Mouse (Mus musculus) inflammation-experienced regulatory T-cells, adult 16 weeks (primary cell): ENCODE results near the gene Suds3. TPM values are rescaled to one million over a fixed set of nuclear protein-coding genes. Genes with fewer than 3 reads are reported as not detected.

Experiments
- polyA plus RNA-seq: library from polyadenylated mRNA; unstranded; fragments of 100-300 nt; shearing (Covaris generic); gene quantifications from one replicate; pipeline ENCODE4 v1.2.1, GENCODE M21; 2017

The Suds3 gene
- polyA plus RNA-seq: 4.9 TPM

DNA sequence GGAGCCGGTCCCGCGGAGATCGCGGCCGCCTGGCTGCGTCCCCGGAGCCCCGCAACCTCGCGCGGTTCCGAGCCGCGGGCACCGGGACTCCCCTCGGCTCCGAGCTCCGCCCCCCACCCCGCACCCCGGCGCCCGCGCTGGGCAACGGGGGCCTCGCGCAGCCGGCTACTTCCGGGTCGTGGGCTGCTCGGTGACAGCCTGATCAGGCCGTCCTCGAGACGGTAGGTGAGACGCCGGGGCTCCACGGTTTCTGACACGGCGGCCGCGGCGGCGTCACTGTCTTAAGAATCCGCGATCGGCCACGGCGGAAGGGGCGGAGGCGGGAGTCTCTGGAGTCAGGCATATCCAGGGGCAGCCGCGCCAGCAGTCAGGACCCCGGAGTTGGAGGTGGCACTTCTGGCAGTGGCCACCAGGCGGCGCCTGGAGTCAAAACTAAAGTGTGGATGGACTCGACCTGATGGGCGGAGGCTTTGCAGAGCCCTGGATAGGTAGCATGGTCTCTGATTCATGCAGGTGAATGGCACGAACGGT is at the start of gene Suds3:
Gene Suds3, minus strand, starts transcription at position 278 of the 531 bp plus-strand sequence.

GRCm38 (mm10) chr5:117119777-117120488 is 4.0 kb upstream of the Suds3 start, which contains the start of gene Taok3:
TSS of gene Taok3 (plus strand) at chr5:117120129.

Other genes starting within 250 kb of the Suds3 start
- 155 TPM for gene Taok3, start 4.0 kb upstream of the Suds3 start, polyA plus RNA-seq
- gene Pebp1, start 171.5 kb upstream of the Suds3 start, polyA plus RNA-seq: 274 TPM
- gene Vsig10, start 203.0 kb upstream of the Suds3 start, polyA plus RNA-seq: 12.7 TPM
- gene Wsb2, start 241.2 kb upstream of the Suds3 start, polyA plus RNA-seq: 12.6 TPM